Mouse (Mus musculus) left cerebral cortex, adult 8-10 months (tissue): Measurements from ENCODE around the gene Gm20662. TPM values are rescaled to one million over a fixed set of nuclear protein-coding genes. Genes with fewer than 3 reads are reported as not detected.
A peak's percentile ranks its signal among the peaks of the same experiment; 100 is the strongest.

Experiments
- DNase-seq, 2 experiments: peaks; one replicate each; pipeline ENCODE4 v3.0.0; 2022; ENCODE audit warnings: low spot score in 2 of 2
- microRNA-seq, 2 experiments: library from miRNA; unstranded; fragments of <30 nt; microRNA quantifications; one replicate each; pipeline ENCODE4 v1.2.0; 2022
- total RNA-seq, 4 experiments: library from RNA; stranded (reverse); gene quantifications; 2 replicates each; pipeline ENCODE4 v1.2.4; 2022

Gene Gm20662
- total RNA-seq, 4 experiments from 2014 or later, result 1.8 to 4.8 (median 4.3) TPM

DNA sequence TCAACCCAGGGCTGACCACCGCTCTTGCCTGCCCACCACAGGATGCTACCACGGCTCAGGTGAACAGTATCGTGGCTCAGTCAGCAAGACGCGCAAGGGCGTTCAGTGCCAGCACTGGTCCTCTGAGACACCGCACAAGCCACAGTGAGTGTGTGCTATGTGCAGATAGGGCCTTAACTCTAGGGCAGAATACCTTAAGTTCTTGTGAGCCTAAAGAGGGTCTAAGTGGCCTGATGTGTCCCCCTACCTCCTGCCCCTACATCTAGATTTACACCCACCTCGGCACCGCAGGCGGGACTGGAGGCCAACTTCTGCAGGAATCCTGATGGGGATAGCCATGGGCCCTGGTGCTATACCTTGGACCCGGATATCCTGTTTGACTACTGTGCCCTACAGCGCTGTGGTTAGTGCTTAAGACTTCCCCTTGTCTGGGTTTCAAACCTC, 86.9 kb downstream of the Gm20662 start, which contains the start of gene Rnf123:
Gene Rnf123, minus strand, starts transcription at position 359 of the 444 bp plus-strand sequence.
- DNase-seq, result no peak

GRCm38 (mm10) chr9:108083561-108083960, 87.4 kb downstream of the Gm20662 start:
- DNase-seq, result no peak

DNA sequence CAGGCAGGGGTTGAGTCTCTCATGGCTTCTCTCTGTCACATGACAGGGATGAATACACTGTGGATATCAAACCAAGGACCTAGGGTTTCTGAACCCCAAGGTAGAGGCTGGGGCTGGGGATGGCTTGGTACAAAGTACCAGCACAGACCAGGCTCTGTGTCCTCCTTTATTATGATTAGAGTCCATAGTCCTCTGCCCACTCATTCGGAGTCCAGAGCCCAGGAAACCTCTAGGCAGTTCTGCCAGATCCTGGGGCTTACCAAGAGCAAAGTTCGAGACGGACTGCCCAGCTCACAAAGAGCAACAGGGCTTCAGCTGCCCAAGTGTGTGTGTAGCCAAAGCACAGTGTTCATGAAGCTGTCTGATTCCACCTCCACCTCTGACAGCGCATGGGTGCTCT, 89.1 kb downstream of the Gm20662 start:
- no peak for DNase-seq

DNA sequence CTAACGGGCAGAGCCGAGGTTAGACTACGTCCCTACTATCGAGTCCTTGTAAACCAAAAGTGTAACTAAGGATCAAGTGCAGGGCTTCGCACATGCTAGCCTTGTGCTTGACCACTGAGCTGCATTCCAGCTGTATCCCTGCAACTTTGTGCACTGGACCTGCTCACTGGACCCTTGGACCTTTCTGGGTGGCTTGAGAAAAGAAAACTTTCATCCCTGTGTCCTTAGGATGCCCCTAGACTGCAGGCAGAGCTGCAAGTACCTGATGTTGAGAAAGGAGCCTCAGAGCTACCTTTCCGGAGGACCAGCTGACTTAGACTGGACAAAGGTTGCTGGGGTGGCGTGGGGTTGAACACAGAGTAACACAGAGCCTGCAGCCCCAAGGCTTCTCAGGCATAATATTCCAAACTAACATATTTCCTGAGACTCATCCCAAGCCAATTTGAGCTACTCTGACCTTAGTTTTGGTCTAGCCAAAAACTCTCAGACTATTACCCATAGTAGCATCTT, 94.5 kb downstream of the Gm20662 start:
- no peak for DNase-seq

DNA sequence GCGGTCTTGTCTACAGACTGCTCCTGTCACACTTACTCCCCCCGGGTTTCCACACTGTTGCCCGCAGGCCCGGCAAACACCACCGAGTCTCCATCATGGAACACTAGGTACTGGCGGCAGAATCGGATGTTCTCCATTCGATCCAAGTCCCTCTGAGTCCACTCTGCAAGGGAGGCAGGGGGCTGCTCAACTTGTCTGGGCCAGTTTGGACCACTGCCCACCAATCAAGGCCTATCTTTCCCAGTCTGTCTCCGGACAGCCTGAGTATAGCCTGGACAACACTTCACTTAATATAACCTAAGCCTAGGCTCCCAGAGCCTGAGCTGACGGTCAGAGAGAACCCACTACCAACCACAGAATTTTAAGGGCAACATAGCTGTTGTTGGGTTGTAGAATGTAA, 97.4 kb downstream of the Gm20662 start:
- no peak for DNase-seq

DNA sequence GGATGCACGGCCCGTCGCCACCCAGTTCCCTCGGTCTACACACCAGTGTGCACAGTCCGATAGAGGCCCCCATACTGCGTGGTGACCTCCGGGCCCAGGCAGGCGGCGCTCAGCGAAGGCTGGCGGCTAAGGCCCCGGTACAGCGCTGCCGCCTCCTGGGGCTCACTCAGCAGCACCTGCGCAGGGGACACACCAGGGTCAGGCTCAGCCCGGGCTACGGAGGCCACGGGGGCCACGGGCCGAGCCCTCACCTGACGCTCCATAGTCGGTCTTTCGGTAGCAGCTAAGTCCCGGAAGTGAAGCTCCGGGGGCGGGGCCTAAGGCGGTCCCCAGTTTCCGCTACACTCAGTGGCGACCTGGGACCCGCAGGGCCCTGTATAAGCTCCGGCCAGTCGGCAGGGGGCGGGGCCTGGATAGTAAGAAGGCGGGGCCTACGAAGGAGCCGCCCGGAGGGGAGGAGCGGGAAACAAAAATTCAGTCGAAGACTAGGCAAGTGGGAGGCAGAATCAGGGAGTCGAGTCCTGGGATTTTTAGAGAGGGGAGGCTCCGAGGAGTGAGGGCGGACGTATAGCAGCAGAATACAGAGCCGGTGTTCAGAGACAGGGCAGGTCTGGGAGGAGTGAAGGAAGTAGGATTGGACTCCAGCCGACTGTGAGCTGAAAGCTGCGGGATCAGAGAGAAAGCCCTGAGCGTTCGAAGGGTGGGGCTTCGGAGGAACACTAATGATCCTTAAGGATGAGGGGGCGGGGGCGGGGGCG, 98.2 kb downstream of the Gm20662 start, which contains the start of gene Apeh:
Gene Apeh, minus strand, starts transcription at position 423 of the 758 bp plus-strand sequence.
- DNase-seq, result peak; percentile 73 to 88

Small RNAs within 50 kb of the gene (microRNA-seq; reads per million reads assigned to microRNA genes)
- 0 reads per million in 2 experiments for gene Mir7088

Other genes with a start within 250 kb of the Gm20662 start
- gene Rbm5, start 225.4 kb upstream of the Gm20662 start, total RNA-seq, result 100 to 1,000 TPM; 117 to 136 (median 126) TPM
- 10 to 100 TPM; 56.0 to 69.3 (median 59.4) TPM for gene Rbm6, start 123.1 kb upstream of the Gm20662 start, total RNA-seq
- 10 to 100 TPM; 23.7 to 27.5 (median 26.1) TPM for gene Mon1a, start 108.2 kb upstream of the Gm20662 start, total RNA-seq
- gene Mst1r, start 89.5 kb upstream of the Gm20662 start, total RNA-seq, result 1 to 10 TPM in 2 of 4 experiments, under 1 TPM in 2; 0.72 to 1.7 (median 1.0) TPM
- not detected for gene Actl11, start 67.9 kb upstream of the Gm20662 start, total RNA-seq
- gene Camkv, start 60.7 kb upstream of the Gm20662 start, total RNA-seq, result 100 to 1,000 TPM; 372 to 403 (median 398) TPM
- gene Traip, start 46.2 kb upstream of the Gm20662 start, total RNA-seq, result 10 to 100 TPM in 3 of 4 experiments, 1 to 10 TPM in 1; 8.6 to 11.9 (median 11.3) TPM
- 1 to 10 TPM; 6.1 to 8.4 (median 6.7) TPM for gene Uba7, start 20.8 kb upstream of the Gm20662 start, total RNA-seq
- under 1 TPM in 2 of 4 experiments, not detected in 2; 0.30 to 0.73 TPM for gene Gm20661, start 13.3 kb upstream of the Gm20662 start, total RNA-seq
- gene Inka1, start 10.5 kb upstream of the Gm20662 start, total RNA-seq, result 1 to 10 TPM; 3.9 to 6.8 (median 5.2) TPM
- gene Cdhr4, start 3.9 kb upstream of the Gm20662 start, total RNA-seq, result 1 to 10 TPM; 2.5 to 3.9 (median 3.2) TPM
- 100 to 1,000 TPM; 187 to 219 (median 207) TPM for gene Ip6k1, start 6.2 kb downstream of the Gm20662 start, total RNA-seq
- 10 to 100 TPM; 13.9 to 17.6 (median 14.8) TPM for gene Gmppb, start 52.9 kb downstream of the Gm20662 start, total RNA-seq
- 1 to 10 TPM in 2 of 4 experiments, under 1 TPM in 2; 0.70 to 1.3 (median 1.0) TPM for gene Amigo3, start 56.8 kb downstream of the Gm20662 start, total RNA-seq
- not detected for gene Mst1, start 84.1 kb downstream of the Gm20662 start, total RNA-seq
- gene Rnf123, start 87.0 kb downstream of the Gm20662 start, total RNA-seq, result 100 to 1,000 TPM; 109 to 112 (median 111) TPM
- 10 to 100 TPM; 34.9 to 41.9 (median 39.3) TPM for gene Apeh, start 98.3 kb downstream of the Gm20662 start, total RNA-seq
- 100 to 1,000 TPM; 208 to 264 (median 232) TPM for gene Bsn, start 194.0 kb downstream of the Gm20662 start, total RNA-seq